Mouse (Mus musculus) gastrocnemius, adult 18-20 months (tissue): Measurements from ENCODE around the gene Olfml2b. TPM values are rescaled to one million over a fixed set of nuclear protein-coding genes. Genes with fewer than 3 reads are reported as not detected.

ENCODE experiments used
- DNase-seq: peaks from one replicate; pipeline ENCODE4 v3.0.0; 2021; ENCODE audit warnings: low spot score
- total RNA-seq, 2 experiments: library from RNA; stranded (reverse); gene quantifications; 2 replicates each; pipeline ENCODE4 v1.2.3; 2021

Gene Olfml2b
- total RNA-seq, 2 experiments from 2014 or later, result 2.8 to 3.3 TPM

GRCm38 (mm10) chr1:170646606-170647287 lies 2.4 kb downstream of the Olfml2b start:
- DNase-seq, result no peak

- DNase-seq, result no peak
Measured at GRCm38 (mm10) chr1:170647381-170647780, 3.0 kb downstream of the Olfml2b start.

DNA sequence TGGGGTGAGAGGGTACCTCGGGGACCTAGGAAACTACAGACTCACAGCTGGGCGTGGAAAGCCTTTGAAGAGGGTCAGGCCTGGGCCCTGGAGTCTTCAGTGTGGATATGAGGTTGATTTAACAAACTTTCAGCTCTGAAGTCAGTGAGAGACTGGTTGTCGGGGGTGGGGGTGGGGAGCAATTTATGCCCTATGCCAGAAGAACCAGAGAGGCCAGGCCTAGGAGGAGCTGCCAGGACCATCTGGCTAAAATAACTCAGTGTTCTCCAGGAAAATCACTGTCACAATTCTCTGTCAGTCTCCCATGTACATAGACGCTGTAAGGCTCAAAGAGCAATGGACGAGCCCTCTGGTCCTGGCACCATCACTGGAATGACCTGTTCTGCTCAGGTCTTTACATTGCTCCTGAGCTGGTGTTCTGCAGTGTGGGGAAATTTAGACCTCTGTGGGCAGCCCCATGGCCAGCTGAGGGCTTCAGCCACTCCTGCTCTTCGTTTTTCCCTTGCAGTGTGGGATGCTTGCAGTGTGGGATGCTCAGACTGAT lies 3.7 kb downstream of the Olfml2b start:
- no peak for DNase-seq

- no peak for DNase-seq
Measured at GRCm38 (mm10) chr1:170651046-170651723, 6.9 kb downstream of the Olfml2b start.

- no peak for DNase-seq
Measured at GRCm38 (mm10) chr1:170651989-170652740, 7.8 kb downstream of the Olfml2b start.

- no peak for DNase-seq
Measured at GRCm38 (mm10) chr1:170655280-170655917, 11.1 kb downstream of the Olfml2b start.

DNA sequence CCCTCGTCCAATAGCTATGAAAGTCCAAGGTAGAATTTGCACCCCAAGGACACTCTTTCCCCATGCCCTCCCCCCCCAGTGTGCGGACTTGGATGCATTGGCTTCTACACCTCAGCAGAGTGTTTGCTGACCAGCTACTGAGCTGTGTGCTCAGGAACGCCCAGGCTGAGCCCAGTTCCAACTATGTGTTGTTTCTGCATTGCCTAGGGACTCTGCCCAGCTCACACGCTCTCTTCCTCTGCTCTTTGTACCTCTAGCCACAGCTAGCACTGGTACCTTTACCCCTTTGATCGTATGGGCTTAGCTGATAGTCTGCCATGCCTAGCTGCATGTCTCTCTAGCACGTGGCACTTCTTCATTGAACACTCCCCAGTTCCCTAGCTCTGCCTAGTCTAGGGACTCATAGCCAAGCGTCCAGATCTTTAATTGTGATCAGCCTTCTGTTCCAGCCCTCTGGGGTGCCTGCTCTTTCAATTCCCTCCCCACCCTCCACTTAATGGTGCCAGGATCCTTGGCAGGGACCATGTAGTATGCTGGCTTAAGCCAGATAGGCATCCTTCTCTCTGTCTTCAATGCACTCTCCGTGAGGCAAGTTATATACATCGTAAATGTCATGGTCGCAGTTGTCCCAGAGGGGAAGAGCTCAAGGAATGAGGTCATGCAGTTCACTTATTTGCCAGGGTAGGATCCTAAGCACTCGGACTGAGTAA lies 12.3 kb downstream of the Olfml2b start:
- no peak for DNase-seq

DNA sequence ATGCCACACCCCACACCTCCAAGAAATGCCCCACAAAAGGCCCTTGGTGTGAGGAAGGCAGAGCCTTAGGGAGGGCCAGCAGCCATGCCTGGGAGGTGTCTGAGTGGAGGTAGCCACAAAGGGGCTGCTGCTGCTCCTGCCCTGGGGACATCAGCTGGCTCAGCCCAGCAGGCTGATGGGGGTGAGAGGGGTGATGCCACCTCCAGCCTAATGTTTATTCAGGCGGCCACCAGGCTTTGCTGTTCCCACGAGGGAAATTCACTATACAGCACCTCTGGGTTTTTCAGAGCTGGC lies 12.8 kb downstream of the Olfml2b start:
- DNase-seq, result no peak

- DNase-seq, result no peak
Measured at GRCm38 (mm10) chr1:170657643-170658314, 13.4 kb downstream of the Olfml2b start.

DNA sequence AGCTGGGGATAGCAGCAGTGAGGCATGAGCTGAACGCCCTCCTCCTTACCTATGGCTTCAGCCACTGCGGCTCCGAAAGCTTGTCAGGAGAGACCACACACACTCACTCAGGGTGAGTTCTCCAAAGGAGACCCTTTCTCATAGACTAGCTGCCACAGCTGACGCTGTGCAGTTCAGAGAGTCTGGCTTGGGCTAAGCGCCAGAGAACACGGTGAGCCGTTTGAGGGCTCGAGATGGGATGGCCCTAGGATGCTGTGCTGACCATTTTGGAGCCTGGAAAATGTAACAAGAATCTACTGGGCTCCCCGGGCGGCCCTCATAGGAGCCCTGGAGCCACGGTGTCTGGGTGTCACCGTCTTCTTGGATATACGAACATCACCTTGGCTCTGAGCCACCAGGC lies 14.9 kb downstream of the Olfml2b start:
- no peak for DNase-seq

- DNase-seq, result no peak
Measured at GRCm38 (mm10) chr1:170664620-170665185, 20.4 kb downstream of the Olfml2b start.

- no peak for DNase-seq
Measured at GRCm38 (mm10) chr1:170665200-170665599, 20.9 kb downstream of the Olfml2b start.

GRCm38 (mm10) chr1:170674184-170674775 lies 29.9 kb downstream of the Olfml2b start:
- DNase-seq, result no peak

DNA sequence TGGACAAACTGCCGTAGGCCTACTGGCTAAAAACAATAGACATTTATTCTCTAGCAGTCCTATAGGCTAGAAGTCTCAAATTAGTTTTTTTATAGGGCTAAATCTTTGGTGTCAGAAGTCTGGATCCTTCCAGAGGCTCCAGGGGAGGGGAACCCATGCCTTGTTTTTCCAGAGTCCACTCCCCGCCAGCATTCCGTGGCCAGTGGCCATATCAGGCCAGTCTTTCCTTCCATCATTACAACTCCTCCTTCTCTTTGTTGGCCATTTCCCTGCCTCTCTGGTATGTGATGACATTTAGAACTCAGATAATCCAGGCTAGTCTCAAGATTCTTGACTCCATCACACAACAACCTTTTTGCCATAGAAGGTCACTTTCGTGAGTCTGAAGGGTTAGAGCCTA lies 33.3 kb downstream of the Olfml2b start:
- DNase-seq, result no peak

DNA sequence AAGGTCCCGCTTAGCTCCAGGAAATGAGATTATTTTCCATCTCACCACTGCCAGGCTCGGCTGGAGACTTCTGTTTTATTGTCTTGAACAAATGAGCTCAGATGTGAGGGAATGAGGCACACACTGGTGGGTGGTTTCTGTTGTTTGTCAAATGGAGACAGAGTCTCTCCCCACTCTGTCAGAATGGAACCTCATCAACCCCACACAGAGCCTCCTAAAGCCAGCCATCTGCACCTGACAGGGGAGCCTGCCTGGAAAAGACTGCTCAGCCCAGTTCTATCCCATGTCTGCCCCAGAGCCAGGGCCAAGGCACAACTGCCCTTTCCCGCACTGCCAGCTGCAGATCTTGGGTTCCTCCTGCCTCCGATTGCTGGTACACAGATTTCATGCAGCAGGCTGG lies 34.5 kb downstream of the Olfml2b start:
- DNase-seq, result no peak

GRCm38 (mm10) chr1:170679624-170680023 lies 35.3 kb downstream of the Olfml2b start:
- no peak for DNase-seq

DNA sequence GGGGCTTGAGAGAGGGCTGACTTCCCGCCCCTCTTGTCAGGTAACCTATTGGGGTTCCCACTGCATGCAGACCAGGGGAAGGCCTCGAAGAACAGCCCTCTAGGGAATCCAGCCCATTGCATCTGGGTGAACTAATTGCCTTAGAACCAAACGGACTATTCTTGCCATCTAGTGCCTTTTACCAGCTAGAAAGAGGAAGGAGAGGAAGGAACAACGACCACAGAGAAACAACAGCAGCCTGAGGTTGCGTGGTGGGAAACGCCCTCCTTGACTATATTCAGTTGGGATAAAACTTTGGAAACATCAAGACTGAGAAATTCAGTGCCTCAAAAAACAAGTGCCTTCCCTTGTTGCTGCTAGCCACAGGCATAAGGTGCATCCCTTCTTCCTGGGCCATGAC lies 39.5 kb downstream of the Olfml2b start:
- no peak for DNase-seq

- DNase-seq, result no peak
Measured at GRCm38 (mm10) chr1:170689773-170690172, 45.4 kb downstream of the Olfml2b start.

DNA sequence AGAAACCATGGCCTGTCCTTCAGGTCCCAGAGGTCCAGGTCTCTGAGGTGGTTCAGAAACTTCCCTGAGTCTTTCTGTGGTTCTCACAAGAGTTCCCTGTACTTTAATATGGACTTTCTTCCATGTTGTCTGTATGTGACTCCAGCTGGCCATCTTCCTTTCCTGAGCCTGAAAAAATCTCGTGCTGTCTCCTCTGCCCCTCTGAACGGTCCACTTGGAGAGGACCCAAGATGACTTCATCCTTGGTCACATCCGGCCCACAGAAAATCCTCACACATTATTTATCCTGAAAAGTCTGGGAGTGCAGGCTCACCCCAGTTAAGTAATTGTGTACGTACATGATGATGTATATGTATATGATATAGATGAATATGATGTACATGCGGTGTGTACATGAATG lies 47.0 kb downstream of the Olfml2b start:
- no peak for DNase-seq

DNA sequence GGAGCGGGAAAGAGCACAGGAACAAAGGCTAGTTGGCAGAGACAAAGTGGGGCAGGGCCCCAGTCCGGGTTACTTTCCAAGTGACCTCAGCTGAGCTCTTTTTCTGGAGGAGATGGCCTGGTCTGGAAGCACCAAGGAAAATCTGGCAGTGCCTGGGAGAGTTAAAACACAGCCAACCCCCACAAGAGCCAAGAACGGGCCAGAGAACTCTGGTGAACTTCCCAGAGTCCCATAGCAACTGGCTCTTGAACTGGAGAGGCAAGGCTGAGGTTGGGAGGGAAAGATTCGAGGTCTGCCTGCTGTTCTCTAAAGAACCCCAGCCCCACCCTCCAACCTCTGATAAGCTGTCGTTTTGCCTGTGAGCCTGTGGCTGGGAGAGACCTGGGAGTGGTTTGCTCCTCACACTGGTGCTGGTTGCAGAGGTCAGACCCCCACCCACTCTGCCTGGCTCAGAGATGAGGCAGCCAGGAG lies 50.5 kb downstream of the Olfml2b start:
- DNase-seq, result peak; percentile 81
